Mouse (Mus musculus) intestine, postnatal 0 days (tissue): ENCODE results near the gene Scai. TPM values are rescaled to one million over a fixed set of nuclear protein-coding genes. Genes with fewer than 3 reads are reported as not detected.

Experiments used
- ATAC-seq: fragments of 200-750 bp; cut with Nextera tagmentation; 2 replicates; pipeline ENCODE4 v1.8.0; 2017; ENCODE audit warnings: mild to moderate bottlenecking, moderate TSS enrichment, moderate library complexity
- H3K27ac ChIP-seq: fragments of 300-500 bp; sonication (generic); 2 replicates; pipeline ENCODE4 v1.5.1; 2014; ENCODE audit warnings: mild to moderate bottlenecking, low read depth, low read length, moderate library complexity
- H3K27me3 ChIP-seq: fragments of 300-500 bp; sonication (generic); replicated peaks from 2 replicates; pipeline ENCODE4 v1.6.1; 2014; ENCODE audit warnings: low read length, mixed read lengths; ENCODE audit not compliant: control insufficient read depth, insufficient read depth
- H3K36me3 ChIP-seq: fragments of 300-500 bp; sonication (generic); 2 replicates; pipeline ENCODE4 v1.6.1; 2014; ENCODE audit warnings: mild to moderate bottlenecking, moderate library complexity; ENCODE audit not compliant: control insufficient read depth, insufficient read depth
- H3K4me1 ChIP-seq: fragments of 300-500 bp; sonication (generic); replicated peaks from 2 replicates; pipeline ENCODE4 v1.6.1; 2014; ENCODE audit warnings: antibody characterized with exemption, low read length, mixed read lengths; ENCODE audit not compliant: control insufficient read depth, insufficient read depth
- H3K4me2 ChIP-seq: fragments of 300-500 bp; sonication (generic); replicated peaks from 2 replicates; pipeline ENCODE4 v1.6.1; 2014; ENCODE audit warnings: low read depth, mild to moderate bottlenecking, moderate library complexity
- H3K4me3 ChIP-seq: fragments of 300-500 bp; sonication (generic); 2 replicates; pipeline ENCODE4 v1.5.1; 2014; ENCODE audit warnings: low read depth, low read length
- H3K9ac ChIP-seq: fragments of 300-500 bp; sonication (generic); 2 replicates; pipeline ENCODE4 v1.6.1; 2014; ENCODE audit warnings: mild to moderate bottlenecking, low read depth, low read length
- H3K9me3 ChIP-seq: fragments of 300-500 bp; sonication (generic); 2 replicates; pipeline ENCODE4 v1.6.1; 2016; ENCODE audit warnings: mixed run types; ENCODE audit not compliant: control insufficient read depth
- CTCF ChIP-seq: sonication (generic); IDR thresholded peaks from 2 replicates; pipeline ENCODE4 v1.5.1; 2016; ENCODE audit warnings: low read depth, mild to moderate bottlenecking, control low read depth, antibody characterized with exemption, moderate library complexity
- WGBS: fragments of 180-500 bp; shearing (Covaris S2); extraction: QIAGEN DNeasy Blood & Tissue Kit; methylation state at CpG from one replicate; pipeline ENCODE4 v1.1.7; 2014; 5-methylcytosine and 5-hydroxymethylcytosine counted together
- polyA plus RNA-seq: library from polyadenylated mRNA; unstranded; fragments of >200 nt; fragmentation: Nextera tagmentation; extraction: Ambion mirVana; gene quantifications from 2 replicates; pipeline ENCODE4 v1.2.1, GENCODE M21; 2015

The Scai gene
- polyA plus RNA-seq, 1 experiment from 2014 or later, result 3.2 TPM

DNA sequence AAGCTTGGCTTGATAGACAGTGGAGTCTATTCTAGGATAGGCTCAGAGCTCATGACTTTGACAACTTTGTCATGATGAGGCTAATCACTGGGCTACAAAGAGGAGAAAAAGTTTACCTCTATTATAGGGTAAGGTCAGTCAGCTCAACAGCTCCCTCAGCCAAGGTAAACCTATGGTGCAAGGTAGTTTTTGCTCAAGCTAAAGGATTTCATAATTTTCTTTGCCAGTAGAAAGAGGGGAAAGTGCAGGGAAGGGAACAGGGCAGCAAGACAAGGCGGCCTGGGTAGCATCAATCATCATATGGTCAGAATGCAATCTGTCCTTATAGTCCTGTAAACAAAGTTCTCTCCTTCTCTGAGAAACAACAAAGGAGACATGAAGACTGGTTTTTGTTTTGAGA, 150.3 kb downstream of the Scai start:
- no peak for ATAC-seq
- no peaks in the 10 kb centered on the region for H3K9me3 ChIP-seq
- H3K36me3 ChIP-seq, result peaks cover 66% of the 10 kb centered on the region
- no peaks in the 10 kb centered on the region for H3K4me1 ChIP-seq
- no peak overlapping the region for H3K27ac ChIP-seq
- H3K9ac ChIP-seq, result no peak overlapping the region
- WGBS, result 93% methylated on average over 1 of the region's 1 CpGs
- no peak overlapping the region for H3K4me3 ChIP-seq
- H3K4me2 ChIP-seq, result no peak overlapping the region
- H3K27me3 ChIP-seq, result no peaks in the 10 kb centered on the region
- TF ChIP-seq CTCF, result no peak

DNA sequence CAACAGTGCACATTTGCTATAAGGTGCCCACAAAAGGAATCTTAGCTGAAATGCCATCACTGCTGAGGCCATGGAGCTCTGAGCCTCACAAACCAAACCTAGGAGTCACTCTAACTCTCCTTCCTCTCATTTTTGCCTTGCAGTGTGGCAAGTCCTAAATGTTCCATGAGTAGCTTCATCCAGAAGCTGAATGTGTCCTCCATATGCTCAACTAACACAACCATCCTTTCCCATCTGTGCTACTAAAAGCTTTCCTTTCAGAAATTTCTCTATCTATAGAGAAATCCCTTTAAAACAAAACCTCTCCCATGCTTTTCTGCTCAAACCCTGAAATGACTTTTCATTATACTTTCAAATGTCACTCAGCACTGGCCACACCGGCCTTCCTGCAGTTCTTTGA, 158.9 kb downstream of the Scai start:
- ATAC-seq, result no peak

DNA sequence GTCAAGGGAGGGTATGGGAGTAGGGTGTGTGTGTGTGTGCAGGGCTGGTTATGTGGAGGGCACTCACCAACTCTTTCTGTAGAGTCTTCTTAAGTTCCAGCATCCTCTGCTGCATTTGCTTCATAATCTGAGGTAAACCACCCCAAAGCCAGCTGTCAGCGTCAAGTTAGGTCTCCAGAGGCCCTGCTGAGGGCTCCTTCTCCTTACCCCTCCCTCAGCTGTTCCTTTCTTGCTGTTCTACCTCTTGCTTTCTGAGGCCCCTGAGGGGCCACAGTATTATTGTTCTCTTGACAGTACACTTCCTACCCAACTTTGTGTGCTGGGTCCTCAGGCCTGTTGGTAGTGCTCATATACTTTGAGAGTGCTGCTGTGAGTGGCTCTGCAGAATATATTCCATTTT, 170.5 kb downstream of the Scai start:
- H3K36me3 ChIP-seq, result peaks cover 83% of the 10 kb centered on the region
- no peak overlapping the region for H3K9ac ChIP-seq
- H3K4me2 ChIP-seq, result no peak overlapping the region
- ATAC-seq, result no peak
- no peak overlapping the region for H3K27ac ChIP-seq
- H3K27me3 ChIP-seq, result no peaks in the 10 kb centered on the region
- no peaks in the 10 kb centered on the region for H3K9me3 ChIP-seq
- WGBS, result 100% methylated on average over 1 of the region's 1 CpGs
- no peak overlapping the region for H3K4me3 ChIP-seq
- H3K4me1 ChIP-seq, result no peaks in the 10 kb centered on the region
- no peak for TF ChIP-seq CTCF

More for the DNA sequence above, 158.9 kb downstream of the Scai start:
- H3K36me3 ChIP-seq, result peaks cover 69% of the 10 kb centered on the region
- WGBS, result 94% methylated on average over 1 of the region's 1 CpGs
- H3K27ac ChIP-seq, result no peak overlapping the region
- TF ChIP-seq CTCF, result no peak
- H3K9me3 ChIP-seq, result no peaks in the 10 kb centered on the region
- no peak overlapping the region for H3K4me3 ChIP-seq
- no peaks in the 10 kb centered on the region for H3K4me1 ChIP-seq
- H3K9ac ChIP-seq, result no peak overlapping the region
- H3K4me2 ChIP-seq, result no peak overlapping the region
- no peaks in the 10 kb centered on the region for H3K27me3 ChIP-seq

DNA sequence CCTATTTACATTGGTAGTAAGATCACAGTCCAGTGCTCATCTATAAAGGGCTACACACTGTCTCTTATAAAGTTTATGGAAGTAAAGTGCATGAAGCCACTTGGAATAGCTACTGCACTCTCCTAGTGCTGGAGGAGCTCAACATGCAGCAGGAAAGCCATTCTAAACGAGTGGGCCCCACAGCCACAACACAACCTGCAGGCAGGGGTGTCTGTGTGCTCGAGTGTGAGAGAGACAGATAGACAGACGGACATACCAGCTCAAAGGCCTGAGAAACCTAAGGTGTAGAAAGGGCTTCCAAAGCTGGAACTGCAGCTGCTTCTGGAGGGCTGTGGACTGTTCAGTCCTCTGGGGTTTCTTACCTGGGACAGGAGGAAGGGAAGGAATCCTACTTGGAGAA, 174.0 kb downstream of the Scai start:
- Histone ChIP-seq H3K27ac (no peak overlapping the region), H3K4me3 (no peak overlapping the region), H3K27me3 (no peaks in the 10 kb centered on the region), H3K4me2 (no peak overlapping the region), H3K4me1 (no peaks in the 10 kb centered on the region), H3K9me3 (no peaks in the 10 kb centered on the region), H3K9ac (no peak overlapping the region), H3K36me3 (peaks cover 82% of the 10 kb centered on the region)
- 73% methylated on average over 3 of the region's 3 CpGs for WGBS
- TF ChIP-seq CTCF, result no peak
- ATAC-seq, result no peak

Other genes with a start within 250 kb of the Scai start
- 0.47 and 0.78 TPM in 2 replicates for gene Wdr38, start 193.3 kb downstream of the Scai start, polyA plus RNA-seq
- 68.3 and 73.3 TPM in 2 replicates for gene Arpc5l, start 185.4 kb downstream of the Scai start, polyA plus RNA-seq
- 585 and 607 TPM in 2 replicates for gene Rpl35, start 185.1 kb downstream of the Scai start, polyA plus RNA-seq
- gene Golga1, start 125.2 kb downstream of the Scai start, polyA plus RNA-seq, result 26.7 and 31.5 TPM in 2 replicates
- gene Ppp6c, start 35.7 kb upstream of the Scai start, polyA plus RNA-seq, result 53.6 and 54.5 TPM in 2 replicates